Mouse (Mus musculus) lung, adult 2 months (tissue): ENCODE data around the gene Sumo2.
"Not testable (repeated sequence)": the region's sequence is repeated elsewhere in the genome, so short reads cannot be mapped to it uniquely, and the experiment has no call there.

Experiments
- CTCF ChIP-seq: fragments of 200-500 bp; IDR thresholded peaks from 2 replicates; pipeline ENCODE4 v1.5.1; 2011; ENCODE audit warnings: mild to moderate bottlenecking, low read length, control low read depth; ENCODE audit not compliant: insufficient read depth
- POLR2A ChIP-seq: fragments of 200-500 bp; IDR thresholded peaks from 2 replicates; pipeline ENCODE4 v1.6.1; 2011; ENCODE audit warnings: low read depth, mild to moderate bottlenecking, control low read depth, low read length, borderline replicate concordance; ENCODE audit errors: extremely low read depth

DNA sequence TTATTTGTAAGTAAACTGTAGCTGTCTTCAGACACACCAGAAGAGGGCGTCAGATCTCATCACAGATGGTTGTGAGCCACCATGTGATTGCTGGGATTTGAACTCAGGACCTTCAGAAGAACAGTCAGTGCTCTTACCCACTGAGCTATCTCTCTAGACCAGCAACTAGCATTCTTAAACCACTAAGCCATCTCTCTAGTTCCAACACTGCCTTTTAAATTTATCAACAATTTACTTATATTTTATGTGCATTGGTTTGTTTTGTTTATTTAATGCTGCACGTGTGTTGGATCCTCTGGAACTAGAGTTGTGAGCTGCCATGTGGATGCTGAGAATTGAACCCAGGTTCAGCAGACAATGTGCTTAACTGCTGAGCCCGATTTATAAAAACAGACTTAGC is 9.6 kb downstream of the Sumo2 start:
- TF ChIP-seq POLR2A, CTCF: not testable (repeated sequence)
